Mouse (Mus musculus): ENCODE results near the gene Tmem63b. TPM values are rescaled to one million over a fixed set of nuclear protein-coding genes. Genes with fewer than 3 reads are reported as not detected.

The Tmem63b gene
- polyA plus RNA-seq, 1 experiment from 2014 or later, result 30.4 TPM

GRCm38 (mm10) chr17:45700496-45701235 lies 14.0 kb upstream of the Tmem63b start:
- H3K27me3 ChIP-seq (replicated peaks; ENCODE audit: control insufficient read depth, insufficient read depth, low read length), result no peaks in the 10 kb centered on the region

GRCm38 (mm10) chr17:45699039-45699740 lies 12.5 kb upstream of the Tmem63b start:
- H3K27ac ChIP-seq (replicated peaks; ENCODE audit: low read depth, low read length), result no peak overlapping the region
- H3K9ac ChIP-seq (ENCODE audit: low read depth, low read length), result no peak overlapping the region
- peaks cover 18% of the 10 kb centered on the region for H3K36me3 ChIP-seq (ENCODE audit: control insufficient read depth, insufficient read depth, low read length)
- DNase-seq (ENCODE audit: low spot score) (no peak), ATAC-seq (ENCODE audit: low read depth) (no peak)
- no peaks in the 10 kb centered on the region for H3K27me3 ChIP-seq (replicated peaks; ENCODE audit: control insufficient read depth, insufficient read depth, low read length)
- no peaks in the 10 kb centered on the region for H3K9me3 ChIP-seq (ENCODE audit: control insufficient read depth, low read length)
- H3K4me1 ChIP-seq (ENCODE audit: control insufficient read depth, insufficient read depth, low read length), result no peaks in the 10 kb centered on the region
- no peak overlapping the region for H3K4me2 ChIP-seq (ENCODE audit: low read depth, low read length)
- no peak overlapping the region for H3K4me3 ChIP-seq (ENCODE audit: low read depth, low read length)
- 88% methylated on average over 3 of the region's 3 CpGs for WGBS

More at GRCm38 (mm10) chr17:45700496-45701235, 14.0 kb upstream of the Tmem63b start:
- DNase-seq (ENCODE audit: low spot score), result peak; percentile 36
- peak; percentile 48; the same call in 1 of the 2 replicates for ATAC-seq (ENCODE audit: low read depth)
- Histone ChIP-seq H3K27ac (replicated peaks; ENCODE audit: low read depth, low read length) (no peak overlapping the region), H3K4me1 (ENCODE audit: control insufficient read depth, insufficient read depth, low read length) (no peaks in the 10 kb centered on the region), H3K9me3 (ENCODE audit: control insufficient read depth, low read length) (no peaks in the 10 kb centered on the region), H3K9ac (ENCODE audit: low read depth, low read length) (0 out of 2 replicates have a peak overlapping the region, but pooled peaks have one; percentile 37), H3K4me3 (ENCODE audit: low read depth, low read length) (no peak overlapping the region), H3K4me2 (ENCODE audit: low read depth, low read length) (no peak overlapping the region), H3K36me3 (ENCODE audit: control insufficient read depth, insufficient read depth, low read length) (peaks cover 18% of the 10 kb centered on the region)
- 39% methylated on average over 8 of the region's 16 CpGs for WGBS

DNA sequence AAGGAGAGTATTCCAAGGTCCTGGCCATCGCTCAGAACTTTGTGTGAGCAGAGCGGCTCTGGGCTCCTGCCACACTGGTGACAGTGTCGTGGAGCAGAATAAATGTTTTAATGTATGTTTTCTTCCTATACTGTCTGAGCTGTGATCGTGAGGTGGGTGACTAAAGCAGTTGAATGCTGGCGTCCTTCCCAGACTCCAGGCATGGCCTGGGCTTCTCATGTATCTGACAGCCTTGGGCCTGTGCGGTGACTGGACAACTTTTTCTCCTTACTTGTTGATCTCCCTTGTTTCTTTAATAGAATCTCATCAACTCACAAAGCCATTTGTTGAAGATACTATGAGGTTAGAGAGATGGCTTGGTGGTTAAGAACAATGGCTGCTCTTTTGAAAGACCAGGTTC lies 11.7 kb upstream of the Tmem63b start:
- Histone ChIP-seq H3K36me3 (ENCODE audit: control insufficient read depth, insufficient read depth, low read length) (peaks cover 18% of the 10 kb centered on the region), H3K4me1 (ENCODE audit: control insufficient read depth, insufficient read depth, low read length) (no peaks in the 10 kb centered on the region), H3K4me2 (ENCODE audit: low read depth, low read length) (no peak overlapping the region), H3K4me3 (ENCODE audit: low read depth, low read length) (no peak overlapping the region), H3K27me3 (replicated peaks; ENCODE audit: control insufficient read depth, insufficient read depth, low read length) (no peaks in the 10 kb centered on the region), H3K27ac (replicated peaks; ENCODE audit: low read depth, low read length) (no peak overlapping the region; the same call in 1 of the 2 replicates), H3K9me3 (ENCODE audit: control insufficient read depth, low read length) (no peaks in the 10 kb centered on the region), H3K9ac (ENCODE audit: low read depth, low read length) (no peak overlapping the region)
- ATAC-seq (ENCODE audit: low read depth), result no peak
- DNase-seq (ENCODE audit: low spot score), result peak; percentile 43
- 81% methylated on average over 6 of the region's 6 CpGs for whole genome bisulfite sequencing

GRCm38 (mm10) chr17:45696981-45697380 lies 10.3 kb upstream of the Tmem63b start:
- Histone ChIP-seq H3K9me3 (ENCODE audit: control insufficient read depth, low read length) (no peaks in the 10 kb centered on the region), H3K4me3 (ENCODE audit: low read depth, low read length) (no peak overlapping the region), H3K27ac (replicated peaks; ENCODE audit: low read depth, low read length) (peak overlapping the region; percentile 28; the same call in 1 of the 2 replicates), H3K4me1 (ENCODE audit: control insufficient read depth, insufficient read depth, low read length) (no peaks in the 10 kb centered on the region), H3K27me3 (replicated peaks; ENCODE audit: control insufficient read depth, insufficient read depth, low read length) (no peaks in the 10 kb centered on the region), H3K4me2 (ENCODE audit: low read depth, low read length) (no peak overlapping the region), H3K9ac (ENCODE audit: low read depth, low read length) (no peak overlapping the region), H3K36me3 (ENCODE audit: control insufficient read depth, insufficient read depth, low read length) (peaks cover 18% of the 10 kb centered on the region)
- ATAC-seq (ENCODE audit: low read depth) (no peak), DNase-seq (ENCODE audit: low spot score) (no peak)
- 86% methylated on average over 9 of the region's 9 CpGs for WGBS

GRCm38 (mm10) chr17:45695227-45696120 lies 8.8 kb upstream of the Tmem63b start:
- 79% methylated on average over 23 of the region's 23 CpGs for WGBS
- H3K9me3 ChIP-seq (ENCODE audit: control insufficient read depth, low read length), result no peaks in the 10 kb centered on the region
- H3K9ac ChIP-seq (ENCODE audit: low read depth, low read length), result no peak overlapping the region
- no peak overlapping the region for H3K4me2 ChIP-seq (ENCODE audit: low read depth, low read length)
- no peaks in the 10 kb centered on the region for H3K27me3 ChIP-seq (replicated peaks; ENCODE audit: control insufficient read depth, insufficient read depth, low read length)
- ATAC-seq (ENCODE audit: low read depth) (no peak), DNase-seq (ENCODE audit: low spot score) (no peak)
- H3K4me1 ChIP-seq (ENCODE audit: control insufficient read depth, insufficient read depth, low read length), result no peaks in the 10 kb centered on the region
- peaks cover 18% of the 10 kb centered on the region for H3K36me3 ChIP-seq (ENCODE audit: control insufficient read depth, insufficient read depth, low read length)
- H3K4me3 ChIP-seq (ENCODE audit: low read depth, low read length), result no peak overlapping the region
- no peak overlapping the region for H3K27ac ChIP-seq (replicated peaks; ENCODE audit: low read depth, low read length)

GRCm38 (mm10) chr17:45693812-45694565 lies 7.3 kb upstream of the Tmem63b start:
- no peak for ATAC-seq (ENCODE audit: low read depth)
- no peak overlapping the region for H3K9ac ChIP-seq (ENCODE audit: low read depth, low read length)
- no peaks in the 10 kb centered on the region for H3K4me1 ChIP-seq (ENCODE audit: control insufficient read depth, insufficient read depth, low read length)

DNA sequence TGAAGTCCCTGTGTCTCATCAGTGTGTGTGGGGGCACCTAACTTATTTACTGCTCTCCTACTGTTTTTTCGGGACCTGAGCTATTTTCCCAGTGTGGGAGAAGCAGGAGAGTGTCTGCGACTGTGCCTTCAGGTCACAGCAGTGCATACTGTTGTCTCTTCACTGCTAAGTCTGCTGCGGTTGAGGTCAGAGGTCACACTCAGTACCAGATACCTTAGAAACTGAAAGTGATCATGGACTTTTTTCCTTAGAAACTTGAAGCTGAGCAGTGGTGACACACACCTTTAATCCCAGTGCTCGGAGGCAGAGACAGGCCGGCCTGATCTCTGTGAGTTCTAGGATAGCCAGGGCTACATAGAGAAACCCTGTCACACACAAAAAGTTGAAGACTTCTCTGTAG lies 5.5 kb upstream of the Tmem63b start:
- ATAC-seq (ENCODE audit: low read depth), result no peak
- Histone ChIP-seq H3K4me1 (ENCODE audit: control insufficient read depth, insufficient read depth, low read length) (peaks cover 6% of the 10 kb centered on the region; the same call in 1 of the 2 replicates), H3K4me3 (ENCODE audit: low read depth, low read length) (no peak overlapping the region), H3K36me3 (ENCODE audit: control insufficient read depth, insufficient read depth, low read length) (peaks cover 6% of the 10 kb centered on the region; the same call in 1 of the 2 replicates), H3K9me3 (ENCODE audit: control insufficient read depth, low read length) (no peaks in the 10 kb centered on the region), H3K9ac (ENCODE audit: low read depth, low read length) (no peak overlapping the region), H3K27ac (replicated peaks; ENCODE audit: low read depth, low read length) (no peak overlapping the region), H3K27me3 (replicated peaks; ENCODE audit: control insufficient read depth, insufficient read depth, low read length) (no peaks in the 10 kb centered on the region), H3K4me2 (ENCODE audit: low read depth, low read length) (no peak overlapping the region)
- no peak for DNase-seq (ENCODE audit: low spot score)
- 72% methylated on average over 5 of the region's 5 CpGs for WGBS

More at GRCm38 (mm10) chr17:45693812-45694565, 7.3 kb upstream of the Tmem63b start:
- Histone ChIP-seq H3K36me3 (ENCODE audit: control insufficient read depth, insufficient read depth, low read length) (peaks cover 18% of the 10 kb centered on the region), H3K27me3 (replicated peaks; ENCODE audit: control insufficient read depth, insufficient read depth, low read length) (no peaks in the 10 kb centered on the region), H3K9me3 (ENCODE audit: control insufficient read depth, low read length) (no peaks in the 10 kb centered on the region), H3K27ac (replicated peaks; ENCODE audit: low read depth, low read length) (no peak overlapping the region), H3K4me3 (ENCODE audit: low read depth, low read length) (no peak overlapping the region), H3K4me2 (ENCODE audit: low read depth, low read length) (no peak overlapping the region)
- WGBS, result 79% methylated on average over 18 of the region's 18 CpGs
- DNase-seq (ENCODE audit: low spot score), result no peak

DNA sequence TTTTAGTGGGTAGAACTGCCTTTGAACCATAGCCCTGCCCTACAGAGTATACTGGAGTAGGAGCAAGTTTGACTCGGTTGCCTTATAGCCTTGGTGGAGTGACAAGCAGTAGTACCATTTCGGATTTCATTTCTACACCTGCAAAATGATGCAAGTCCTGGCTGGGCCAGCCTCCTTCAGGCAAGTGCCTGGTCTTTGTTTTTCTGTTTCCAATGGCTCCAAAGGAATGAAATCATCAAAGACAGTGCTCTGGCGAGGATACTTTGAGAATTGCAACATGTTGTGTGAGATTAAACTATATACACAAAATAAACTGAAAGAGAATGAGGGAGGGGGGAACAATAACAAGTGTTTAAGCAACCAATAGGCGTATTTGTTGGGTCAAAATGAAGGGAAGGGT lies 3.3 kb upstream of the Tmem63b start:
- no peaks in the 10 kb centered on the region for H3K36me3 ChIP-seq (ENCODE audit: control insufficient read depth, insufficient read depth, low read length)
- 84% methylated on average over 4 of the region's 4 CpGs for WGBS
- H3K4me2 ChIP-seq (ENCODE audit: low read depth, low read length), result no peak overlapping the region
- DNase-seq (ENCODE audit: low spot score) (no peak), ATAC-seq (ENCODE audit: low read depth) (no peak)
- H3K9me3 ChIP-seq (ENCODE audit: control insufficient read depth, low read length), result no peaks in the 10 kb centered on the region
- peaks cover 9% of the 10 kb centered on the region; the same call in 1 of the 2 replicates for H3K4me1 ChIP-seq (ENCODE audit: control insufficient read depth, insufficient read depth, low read length)
- no peak overlapping the region for H3K27ac ChIP-seq (replicated peaks; ENCODE audit: low read depth, low read length)
- H3K4me3 ChIP-seq (ENCODE audit: low read depth, low read length), result no peak overlapping the region
- no peaks in the 10 kb centered on the region for H3K27me3 ChIP-seq (replicated peaks; ENCODE audit: control insufficient read depth, insufficient read depth, low read length)
- no peak overlapping the region for H3K9ac ChIP-seq (ENCODE audit: low read depth, low read length)

Measured in embryonic facial prominence, embryonic 14.5 days (tissue).